Mouse (Mus musculus) heart, embryonic 14.5 days (tissue): ENCODE data around the gene 1810055G02Rik. TPM values are rescaled to one million over a fixed set of nuclear protein-coding genes. Genes with fewer than 3 reads are reported as not detected.

Experiments used
- ATAC-seq: fragments of 200-750 bp; cut with Nextera tagmentation; 2 replicates; pipeline ENCODE4 v1.8.0; 2017; ENCODE audit warnings: low read depth, moderate TSS enrichment; ENCODE audit not compliant: insufficient number of reproducible peaks, insufficient read depth, low FRiP score
- H3K27ac ChIP-seq, 2 experiments: fragments of 200-500 bp in 1 of 2; fragments of 300-500 bp in 1 of 2; sonication (generic) in 1 of 2; replicated peaks in 1 of 2; 2 replicates each; pipeline ENCODE4 v1.5.1; 2012 to 2014; ENCODE audit warnings: low read depth in 2 of 2, low read length in 2 of 2, control low read depth in 1 of 2, mild to moderate bottlenecking in 1 of 2, mixed read lengths in 1 of 2; ENCODE audit not compliant: control insufficient read depth in 1 of 2, insufficient read depth in 1 of 2
- H3K27me3 ChIP-seq: fragments of 300-500 bp; sonication (generic); 2 replicates; pipeline ENCODE4 v1.6.1; 2014; ENCODE audit warnings: mild to moderate bottlenecking, low read length, control low read depth; ENCODE audit not compliant: control insufficient read depth, insufficient read depth
- H3K36me3 ChIP-seq: fragments of 300-500 bp; sonication (generic); 2 replicates; pipeline ENCODE4 v1.6.1; 2014; ENCODE audit warnings: mild to moderate bottlenecking, control low read depth, low read length, mixed read lengths; ENCODE audit not compliant: control insufficient read depth, insufficient read depth
- H3K4me1 ChIP-seq, 2 experiments: fragments of 200-500 bp in 1 of 2; fragments of 300-500 bp in 1 of 2; sonication (generic) in 1 of 2; 2 replicates each; pipeline ENCODE4 v1.6.1; 2012 to 2014; ENCODE audit warnings: low read length in 2 of 2, control low read depth in 1 of 2, mixed read lengths in 1 of 2; ENCODE audit not compliant: control insufficient read depth in 2 of 2, insufficient read depth in 2 of 2
- H3K4me2 ChIP-seq: fragments of 300-500 bp; sonication (generic); 2 replicates; pipeline ENCODE4 v1.6.1; 2014; ENCODE audit warnings: mild to moderate bottlenecking, low read length
- H3K4me3 ChIP-seq, 2 experiments: fragments of 200-500 bp in 1 of 2; fragments of 300-500 bp in 1 of 2; sonication (generic) in 1 of 2; 2 replicates each; pipeline ENCODE4 v1.5.1; 2012 to 2014; ENCODE audit warnings: low read length in 2 of 2, mild to moderate bottlenecking in 2 of 2, control low read depth in 1 of 2, low read depth in 1 of 2, moderate library complexity in 1 of 2; ENCODE audit not compliant: control insufficient read depth in 1 of 2, insufficient read depth in 1 of 2
- H3K9ac ChIP-seq: fragments of 300-500 bp; sonication (generic); 2 replicates; pipeline ENCODE4 v1.6.1; 2014; ENCODE audit warnings: mild to moderate bottlenecking, low read length
- H3K9me3 ChIP-seq: fragments of 300-500 bp; sonication (generic); 2 replicates; pipeline ENCODE4 v1.6.1; 2016; ENCODE audit warnings: low read length, control low read depth; ENCODE audit not compliant: control insufficient read depth
- WGBS: fragments of 180-500 bp; shearing (Covaris S2); extraction: QIAGEN DNeasy Blood & Tissue Kit; methylation state at CpG from one replicate; pipeline ENCODE4 v1.1.7; 2014; 5-methylcytosine and 5-hydroxymethylcytosine counted together
- polyA plus RNA-seq: library from polyadenylated mRNA; unstranded; fragments of >200 nt; fragmentation: Nextera tagmentation; extraction: Ambion mirVana; gene quantifications from 2 replicates; pipeline ENCODE4 v1.2.1, GENCODE M21; 2014

Gene 1810055G02Rik
- polyA plus RNA-seq, 1 experiment from 2014 or later: 18.2 TPM

DNA sequence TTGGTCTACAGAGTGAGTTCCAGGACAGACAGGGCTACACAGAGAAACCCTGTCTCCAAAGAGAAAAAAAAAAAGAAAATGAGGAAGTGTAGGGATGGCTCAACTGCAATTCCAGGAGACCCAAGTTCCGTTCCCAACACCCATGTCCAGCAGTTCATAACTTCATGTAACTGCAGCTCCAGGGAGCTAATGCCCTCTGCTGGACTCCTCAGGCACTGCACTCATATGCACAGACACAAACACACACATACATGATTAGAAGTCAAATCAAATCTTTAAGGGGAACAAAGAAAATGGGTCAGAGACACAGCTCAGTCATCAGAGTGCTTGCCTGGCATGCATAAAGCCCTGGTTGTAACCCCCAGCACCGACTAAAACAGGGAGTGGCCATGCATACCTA is 34.9 kb upstream of the 1810055G02Rik start:
- Histone ChIP-seq H3K9me3 (0 out of 2 replicates have a peak, but pooled peaks cover 5% of the 10 kb centered on the region), H3K27me3 (no peaks in the 10 kb centered on the region), H3K9ac (no peak overlapping the region), H3K4me3 (no peak overlapping the region), H3K27ac (no peak overlapping the region), H3K36me3 (no peaks in the 10 kb centered on the region; the same call in 1 of the 2 replicates), H3K4me1 (peaks cover 14 to 20% of the 10 kb centered on the region in 2 experiments), H3K4me2 (no peak overlapping the region)
- no peak for ATAC-seq
- WGBS: 95% methylated on average over 2 of the region's 2 CpGs

DNA sequence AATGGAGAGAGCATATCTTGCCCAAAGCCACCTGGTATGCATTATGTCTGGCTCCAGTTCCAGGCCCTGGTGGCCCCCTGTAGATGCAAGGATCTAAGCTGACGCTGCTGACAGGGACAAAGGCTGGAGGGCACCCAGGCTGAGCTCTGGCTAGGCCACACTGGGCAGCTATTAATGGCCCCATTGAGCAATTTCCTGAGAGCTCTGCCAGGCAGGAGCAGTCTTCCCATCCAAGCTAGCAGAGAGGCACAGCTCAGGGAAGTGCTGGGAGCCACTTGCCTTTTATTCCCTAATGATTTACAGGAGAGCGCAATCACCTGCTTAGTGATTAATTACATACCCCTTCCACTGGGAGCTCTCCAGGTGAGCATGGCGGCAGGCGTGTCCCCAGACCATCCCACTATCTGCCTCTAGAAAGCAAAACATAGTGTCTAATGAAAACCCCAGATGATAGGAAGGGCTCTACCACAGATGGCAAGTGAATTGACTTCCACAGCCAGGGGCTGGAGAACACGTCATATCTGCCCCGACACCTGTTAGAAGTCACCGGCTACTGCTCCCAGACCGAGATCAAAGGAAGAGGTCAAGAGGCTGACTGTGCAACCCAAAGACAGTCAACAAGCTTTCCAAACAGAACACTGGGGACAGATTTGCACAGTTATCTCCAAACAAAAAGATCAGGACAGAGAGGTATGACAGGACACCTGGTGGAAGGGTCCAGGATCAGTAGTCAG is 33.8 kb upstream of the 1810055G02Rik start:
- H3K4me1 ChIP-seq: peaks cover 8 to 10% of the 10 kb centered on the region in 2 experiments
- 78% methylated on average over 8 of the region's 8 CpGs for WGBS
- no peak for ATAC-seq
- no peak overlapping the region for H3K9ac ChIP-seq
- H3K27me3 ChIP-seq: no peaks in the 10 kb centered on the region
- H3K4me2 ChIP-seq: no peak overlapping the region
- H3K4me3 ChIP-seq: no peak overlapping the region
- no peaks in the 10 kb centered on the region; the same call in 1 of the 2 replicates for H3K36me3 ChIP-seq
- H3K9me3 ChIP-seq: 0 out of 2 replicates have a peak, but pooled peaks cover 5% of the 10 kb centered on the region
- no peak overlapping the region for H3K27ac ChIP-seq

DNA sequence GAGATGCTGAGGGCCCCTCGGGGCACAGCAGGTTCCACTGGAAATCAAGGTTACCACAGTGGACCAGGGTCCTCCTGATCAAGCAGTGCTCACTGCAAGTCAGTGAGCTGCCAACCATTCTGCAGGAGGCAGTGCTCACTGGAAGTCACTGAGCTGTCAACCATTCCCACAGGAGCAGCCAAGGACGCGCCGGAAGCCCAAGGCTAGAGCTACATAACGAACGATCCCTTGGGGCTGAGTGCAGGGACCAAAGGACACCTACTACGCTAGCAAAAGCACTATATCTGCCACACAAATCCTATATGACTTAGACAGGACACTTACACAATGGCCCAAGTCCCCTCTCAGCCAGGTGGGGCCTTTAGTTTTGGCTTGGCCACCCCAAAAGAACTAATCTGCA is 27.4 kb upstream of the 1810055G02Rik start:
- 84% methylated on average over 7 of the region's 7 CpGs for WGBS
- peaks cover 25 to 26% of the 10 kb centered on the region in 2 experiments for H3K4me1 ChIP-seq
- H3K27ac ChIP-seq: peak overlapping the region; percentile 13 to 89; a peak in 3 of 4 replicates
- H3K9me3 ChIP-seq: no peaks in the 10 kb centered on the region
- H3K27me3 ChIP-seq: no peaks in the 10 kb centered on the region
- H3K4me2 ChIP-seq: peak overlapping the region; percentile 40; the same call in 1 of the 2 replicates
- no peak overlapping the region for H3K9ac ChIP-seq
- H3K4me3 ChIP-seq: no peak overlapping the region
- ATAC-seq: no peak
- no peaks in the 10 kb centered on the region for H3K36me3 ChIP-seq

DNA sequence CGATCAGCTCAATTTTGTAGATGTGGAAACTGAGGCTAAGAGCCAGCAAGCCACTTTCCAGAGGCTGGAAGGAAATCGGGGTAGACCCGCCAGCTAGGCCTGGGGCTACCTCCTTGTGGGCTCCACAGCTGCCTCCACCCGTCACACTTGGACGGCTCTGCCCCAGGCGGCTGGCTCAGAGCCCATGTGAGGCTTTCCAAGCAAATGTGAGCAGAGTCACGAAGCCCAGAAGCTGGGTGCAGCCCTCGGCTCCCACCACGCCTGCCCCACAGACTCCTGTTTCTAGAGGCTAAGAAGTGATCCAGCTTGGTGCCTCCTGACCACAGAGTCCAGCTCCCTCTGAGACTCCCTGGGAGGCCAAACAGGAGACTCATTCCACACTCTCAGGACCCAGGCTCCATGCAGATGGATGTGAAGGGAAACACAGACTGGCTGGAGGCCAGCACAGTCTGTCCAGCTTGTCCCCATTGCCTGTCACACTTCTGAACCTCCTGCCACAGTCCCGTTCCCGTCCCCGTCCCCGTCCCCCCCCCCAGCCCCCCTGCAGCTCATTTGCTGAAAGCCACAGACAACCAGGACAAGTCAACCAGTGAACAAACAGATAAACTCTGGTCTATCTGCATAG is 26.7 kb upstream of the 1810055G02Rik start:
- H3K36me3 ChIP-seq: no peaks in the 10 kb centered on the region
- H3K27ac ChIP-seq: peak overlapping the region; percentile 60 to 89
- peak overlapping the region; percentile 40 for H3K4me2 ChIP-seq
- H3K4me1 ChIP-seq: peaks cover 25 to 27% of the 10 kb centered on the region in 2 experiments
- H3K9ac ChIP-seq: peak overlapping the region; percentile 30
- H3K9me3 ChIP-seq: no peaks in the 10 kb centered on the region
- peak; percentile 66 for ATAC-seq
- 27% methylated on average over 13 of the region's 13 CpGs for WGBS
- no peaks in the 10 kb centered on the region for H3K27me3 ChIP-seq
- no peak overlapping the region for H3K4me3 ChIP-seq

DNA sequence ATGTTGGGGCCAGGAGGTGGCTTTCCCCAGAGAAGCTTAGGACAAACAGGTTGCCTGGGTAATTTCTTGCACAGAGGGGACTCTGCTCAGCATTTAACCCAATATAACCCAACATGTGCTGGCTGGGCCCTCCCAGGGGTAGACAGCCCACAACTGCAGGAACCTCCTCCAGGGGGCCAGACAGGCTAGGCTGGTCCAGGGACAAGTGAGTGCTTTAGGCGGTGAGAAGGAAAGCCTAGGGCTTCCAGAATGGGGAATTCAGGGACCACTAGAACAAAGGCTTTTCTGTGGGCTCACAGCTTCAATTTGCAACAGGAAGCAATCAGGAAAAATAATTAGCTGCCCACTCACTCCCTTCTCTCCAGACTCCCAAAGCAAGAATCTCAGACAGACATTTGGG is 23.7 kb upstream of the 1810055G02Rik start:
- H3K27me3 ChIP-seq: no peaks in the 10 kb centered on the region
- no peaks in the 10 kb centered on the region for H3K9me3 ChIP-seq
- ATAC-seq: no peak
- 64% methylated on average over 1 of the region's 1 CpGs for WGBS
- peak overlapping the region in 1 of 2 experiments; percentile 91; a peak in 2 of 4 replicates for H3K4me3 ChIP-seq
- no peak overlapping the region; a peak in 1 of 4 replicates for H3K27ac ChIP-seq
- H3K36me3 ChIP-seq: no peaks in the 10 kb centered on the region
- peak overlapping the region; percentile 6; the same call in 1 of the 2 replicates for H3K9ac ChIP-seq
- peak overlapping the region; percentile 97 for H3K4me2 ChIP-seq
- H3K4me1 ChIP-seq: peaks cover 27 to 28% of the 10 kb centered on the region in 2 experiments

DNA sequence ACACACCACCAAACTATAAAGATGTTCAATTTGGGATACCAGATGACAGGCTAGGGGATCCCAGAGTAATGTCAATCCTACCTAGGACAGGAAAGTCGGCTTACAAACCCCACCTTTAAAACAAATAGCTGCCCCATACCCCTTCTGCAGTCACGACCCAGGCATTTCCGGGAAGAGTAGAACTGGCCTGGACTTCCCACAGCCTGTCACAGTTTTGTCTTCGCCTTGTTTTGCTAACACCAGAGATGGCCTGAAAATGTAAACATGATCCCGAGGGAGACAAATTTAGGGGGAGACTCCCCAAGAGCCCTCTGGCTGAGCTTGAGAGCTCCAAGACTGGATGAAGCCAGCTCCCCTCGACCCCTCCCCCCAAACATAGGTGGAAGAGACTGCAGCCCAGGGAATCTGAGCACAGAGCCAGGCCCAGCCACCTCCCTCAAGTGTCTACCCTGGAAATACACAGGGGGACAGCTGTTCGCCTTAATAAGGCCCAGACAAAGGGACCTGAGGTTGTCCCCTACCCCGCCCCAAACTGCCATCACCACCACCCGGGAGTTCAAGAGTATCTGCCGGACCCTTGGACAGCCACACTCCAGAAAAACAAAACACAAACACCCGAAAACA is 23.0 kb upstream of the 1810055G02Rik start:
- H3K4me1 ChIP-seq: peaks cover 27 to 28% of the 10 kb centered on the region in 2 experiments
- ATAC-seq: no peak

DNA sequence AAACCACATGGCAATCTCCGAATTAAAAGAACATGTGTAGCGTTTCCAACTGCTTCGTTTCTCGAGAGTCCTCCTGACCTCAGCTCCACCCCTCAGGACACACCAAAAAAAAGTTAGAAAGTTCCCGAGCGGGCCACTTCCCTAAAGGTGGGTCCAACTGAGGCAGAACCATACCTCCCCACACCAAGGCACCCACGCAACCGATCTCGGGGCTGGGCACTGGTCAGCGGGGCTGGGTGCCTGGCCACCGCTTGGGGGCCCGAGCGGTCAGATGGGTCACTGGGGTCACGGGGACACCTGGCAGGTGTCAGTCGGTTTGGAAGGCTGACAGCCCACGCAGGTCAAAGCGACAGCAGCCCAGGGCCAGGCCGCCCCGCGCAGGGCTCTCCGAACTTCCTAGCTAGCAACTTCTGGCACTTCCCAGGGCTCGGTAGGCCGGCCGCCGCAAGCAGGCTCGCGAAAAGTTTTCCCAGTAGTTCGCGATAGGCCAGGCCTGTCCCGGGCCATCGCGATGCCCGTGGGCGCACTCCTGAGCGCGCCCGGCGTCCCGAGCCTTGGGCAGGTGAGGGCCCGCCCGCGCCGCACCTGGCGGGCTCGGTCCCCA is 22.4 kb upstream of the 1810055G02Rik start:
- Histone ChIP-seq H3K9ac (peak overlapping the region; percentile 89), H3K27ac (peak overlapping the region; percentile 53 to 84), H3K4me3 (peak overlapping the region; percentile 60 to 91), H3K4me1 (peaks cover 22 to 23% of the 10 kb centered on the region in 2 experiments), H3K4me2 (peak overlapping the region; percentile 97), H3K36me3 (no peaks in the 10 kb centered on the region), H3K9me3 (no peaks in the 10 kb centered on the region), H3K27me3 (no peaks in the 10 kb centered on the region)
- 2% methylated on average over 40 of the region's 45 CpGs for WGBS
- ATAC-seq: no peak

More for the DNA sequence above, 23.0 kb upstream of the 1810055G02Rik start:
- Histone ChIP-seq H3K27me3 (no peaks in the 10 kb centered on the region), H3K27ac (peak overlapping the region; percentile 53 to 84), H3K9me3 (no peaks in the 10 kb centered on the region), H3K36me3 (no peaks in the 10 kb centered on the region), H3K9ac (peak overlapping the region; percentile 89), H3K4me2 (peak overlapping the region; percentile 97), H3K4me3 (peak overlapping the region; percentile 60 to 91)
- 27% methylated on average over 11 of the region's 11 CpGs for WGBS
